Mouse (Mus musculus): ENCODE results near the gene Epb41l4b. TPM values are rescaled to one million over a fixed set of nuclear protein-coding genes. Genes with fewer than 3 reads are reported as not detected.

Gene Epb41l4b
- polyA plus RNA-seq, 1 experiment from 2014 or later, result 3.6 TPM

DNA sequence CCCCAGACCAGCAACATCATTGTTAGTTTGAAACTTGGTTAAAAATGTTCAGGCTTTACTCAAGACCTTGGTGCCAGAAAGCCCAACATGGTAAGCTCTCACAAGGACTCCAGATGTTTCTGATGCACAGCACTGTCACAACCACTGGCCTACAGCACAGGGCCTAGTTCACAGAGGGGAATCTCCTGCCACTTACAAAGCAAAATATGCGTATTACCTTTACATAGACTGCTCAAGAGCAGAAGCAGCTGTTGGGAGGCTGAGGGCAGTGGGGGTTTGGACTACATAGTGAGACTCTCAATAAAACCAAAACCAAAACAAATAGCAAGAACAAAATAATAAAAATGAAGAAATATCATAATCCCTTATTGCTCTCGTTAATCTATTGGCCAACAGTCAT is 141.8 kb downstream of the Epb41l4b start:
- peaks cover 15% of the 10 kb centered on the region for H3K4me1 ChIP-seq
- no peaks in the 10 kb centered on the region for H3K27me3 ChIP-seq
- WGBS, result 87% methylated on average over 2 of the region's 2 CpGs
- no peak for ATAC-seq (ENCODE audit: insufficient number of reproducible peaks, low FRiP score, low TSS enrichment, low read depth)
- H3K4me3 ChIP-seq, result no peak overlapping the region
- H3K4me2 ChIP-seq, result no peak overlapping the region
- no peak overlapping the region for H3K27ac ChIP-seq
- H3K9ac ChIP-seq, result no peak overlapping the region
- no peaks in the 10 kb centered on the region for H3K9me3 ChIP-seq
- no peaks in the 10 kb centered on the region for H3K36me3 ChIP-seq

GRCm38 (mm10) chr4:56993331-56993730 is 149.9 kb downstream of the Epb41l4b start:
- H3K4me2 ChIP-seq, result no peak overlapping the region
- no peaks in the 10 kb centered on the region for H3K36me3 ChIP-seq
- ATAC-seq (ENCODE audit: insufficient number of reproducible peaks, low FRiP score, low TSS enrichment, low read depth), result no peak
- no peak overlapping the region for H3K27ac ChIP-seq
- WGBS, result 73% methylated on average over 7 of the region's 7 CpGs
- no peak overlapping the region for H3K4me3 ChIP-seq
- H3K27me3 ChIP-seq, result peaks cover 32% of the 10 kb centered on the region
- H3K9me3 ChIP-seq, result no peaks in the 10 kb centered on the region
- no peak overlapping the region for H3K9ac ChIP-seq
- peaks cover 9% of the 10 kb centered on the region for H3K4me1 ChIP-seq

DNA sequence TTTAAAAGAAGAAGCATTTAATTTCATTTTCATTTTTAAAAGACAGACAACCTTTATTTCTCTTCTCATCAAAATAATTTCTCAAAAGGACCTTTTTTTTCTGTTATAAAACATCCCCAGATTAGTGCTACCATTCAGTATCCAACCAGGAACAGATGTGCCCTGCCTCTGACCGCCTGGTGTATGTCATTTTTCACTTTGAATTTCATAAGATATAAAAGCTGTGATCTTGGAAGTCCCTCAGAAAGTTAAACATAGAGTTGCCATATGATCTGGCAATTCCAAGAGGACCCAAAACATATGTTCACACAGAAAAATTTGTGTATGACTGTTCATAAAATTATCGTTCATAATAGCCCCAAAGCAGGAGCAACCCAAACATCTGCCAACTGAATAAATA is 151.3 kb downstream of the Epb41l4b start:
- no peak overlapping the region for H3K4me3 ChIP-seq
- no peak overlapping the region for H3K27ac ChIP-seq
- H3K9ac ChIP-seq, result no peak overlapping the region
- no peaks in the 10 kb centered on the region for H3K36me3 ChIP-seq
- no peaks in the 10 kb centered on the region for H3K9me3 ChIP-seq
- no peak overlapping the region for H3K4me2 ChIP-seq
- peaks cover 32% of the 10 kb centered on the region for H3K27me3 ChIP-seq
- WGBS, result 59% methylated on average over 2 of the region's 2 CpGs
- ATAC-seq (ENCODE audit: insufficient number of reproducible peaks, low FRiP score, low TSS enrichment, low read depth), result no peak
- H3K4me1 ChIP-seq, result peaks cover 9% of the 10 kb centered on the region

- H3K4me2 ChIP-seq, result peak within 1 kb of the TSS; percentile 97
- no peak for ATAC-seq (ENCODE audit: insufficient number of reproducible peaks, low FRiP score, low TSS enrichment, low read depth)
- peak within 1 kb of the TSS; percentile 63 for H3K4me3 ChIP-seq
- WGBS, result under 1% methylated on average over 40 of the region's 44 CpGs
- no peak within 1 kb of the TSS for H3K27ac ChIP-seq
- H3K9ac ChIP-seq, result peak within 1 kb of the TSS; percentile 48
- no peaks in the 10 kb centered on the region for H3K36me3 ChIP-seq
- H3K27me3 ChIP-seq, result peaks cover 32% of the 10 kb centered on the region
- no peaks in the 10 kb centered on the region for H3K9me3 ChIP-seq
- H3K4me1 ChIP-seq, result peaks cover 9% of the 10 kb centered on the region
These were observed 153.0 kb downstream of the Epb41l4b start, which contains the start of gene Frrs1l for GRCm38 (mm10) chr4:56990215-56990584. Frrs1l (minus strand) TSS chr4:56990391.

GRCm38 (mm10) chr4:56989431-56990214 is 153.6 kb downstream of the Epb41l4b start:
- no peak for ATAC-seq (ENCODE audit: insufficient number of reproducible peaks, low FRiP score, low TSS enrichment, low read depth)
- WGBS, result 4% methylated on average over 36 of the region's 45 CpGs
- Histone ChIP-seq H3K4me2 (peak overlapping the region; percentile 97), H3K36me3 (no peaks in the 10 kb centered on the region), H3K27ac (no peak overlapping the region), H3K4me3 (peak overlapping the region; percentile 63), H3K9ac (peak overlapping the region; percentile 48), H3K9me3 (no peaks in the 10 kb centered on the region), H3K27me3 (peaks cover 32% of the 10 kb centered on the region), H3K4me1 (peaks cover 9% of the 10 kb centered on the region)

DNA sequence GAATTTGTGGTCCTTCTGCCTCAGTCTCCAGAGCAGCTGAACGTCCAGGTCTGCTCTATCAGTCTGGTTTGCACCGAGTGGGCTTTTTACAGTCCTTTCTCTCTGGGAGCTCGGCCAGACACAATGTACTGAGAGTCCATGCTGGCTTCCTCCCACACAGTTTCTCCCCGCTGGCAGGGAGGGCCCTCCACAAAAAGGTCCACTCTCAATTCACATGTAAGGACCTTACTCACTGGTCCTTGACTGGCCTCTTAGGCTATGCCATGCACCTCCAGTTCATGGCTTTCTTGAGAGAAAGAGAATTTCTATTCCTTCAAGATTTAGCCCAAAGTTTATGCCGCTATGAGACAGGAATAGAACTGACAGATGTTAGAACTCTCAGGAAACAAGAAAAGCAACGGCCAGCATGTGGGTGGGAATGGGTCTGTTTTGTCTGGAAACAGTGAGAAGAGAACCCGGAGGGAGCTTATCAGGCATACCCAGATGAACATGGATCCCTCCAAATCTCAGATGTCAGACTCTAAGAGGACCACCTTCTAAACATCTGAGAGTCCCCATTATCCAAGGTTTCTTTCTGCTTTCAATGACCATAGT is 177.6 kb downstream of the Epb41l4b start:
- ATAC-seq (ENCODE audit: insufficient number of reproducible peaks, low FRiP score, low TSS enrichment, low read depth), result no peak
- 68% methylated on average over 7 of the region's 7 CpGs for WGBS
- no peaks in the 10 kb centered on the region for H3K36me3 ChIP-seq
- no peaks in the 10 kb centered on the region for H3K27me3 ChIP-seq
- no peaks in the 10 kb centered on the region for H3K9me3 ChIP-seq
- no peak overlapping the region for H3K9ac ChIP-seq
- no peak overlapping the region for H3K4me2 ChIP-seq
- H3K4me3 ChIP-seq, result no peak overlapping the region
- H3K27ac ChIP-seq, result no peak overlapping the region
- H3K4me1 ChIP-seq, result no peaks in the 10 kb centered on the region

DNA sequence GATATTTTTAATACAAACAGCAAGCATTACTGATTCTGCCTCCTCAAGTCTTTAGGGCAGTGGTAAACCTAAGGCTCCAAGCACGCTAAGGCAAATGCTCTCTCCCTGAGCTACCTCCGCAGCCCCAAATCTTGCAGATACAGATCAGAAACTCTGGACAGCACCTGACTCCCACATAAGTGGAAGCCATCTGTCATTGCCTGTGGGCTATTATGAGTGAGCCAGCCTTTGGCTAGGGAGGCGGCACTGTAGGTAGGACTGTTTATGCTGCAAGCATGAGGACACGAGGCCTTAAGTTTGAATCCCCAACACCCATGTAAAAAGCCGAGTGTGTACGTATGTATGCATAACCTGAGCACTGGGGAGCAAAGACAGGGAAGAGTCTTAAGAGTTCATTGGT is 179.6 kb downstream of the Epb41l4b start:
- WGBS, result 82% methylated on average over 6 of the region's 6 CpGs
- Histone ChIP-seq H3K4me2 (no peak overlapping the region), H3K9me3 (no peaks in the 10 kb centered on the region)

DNA sequence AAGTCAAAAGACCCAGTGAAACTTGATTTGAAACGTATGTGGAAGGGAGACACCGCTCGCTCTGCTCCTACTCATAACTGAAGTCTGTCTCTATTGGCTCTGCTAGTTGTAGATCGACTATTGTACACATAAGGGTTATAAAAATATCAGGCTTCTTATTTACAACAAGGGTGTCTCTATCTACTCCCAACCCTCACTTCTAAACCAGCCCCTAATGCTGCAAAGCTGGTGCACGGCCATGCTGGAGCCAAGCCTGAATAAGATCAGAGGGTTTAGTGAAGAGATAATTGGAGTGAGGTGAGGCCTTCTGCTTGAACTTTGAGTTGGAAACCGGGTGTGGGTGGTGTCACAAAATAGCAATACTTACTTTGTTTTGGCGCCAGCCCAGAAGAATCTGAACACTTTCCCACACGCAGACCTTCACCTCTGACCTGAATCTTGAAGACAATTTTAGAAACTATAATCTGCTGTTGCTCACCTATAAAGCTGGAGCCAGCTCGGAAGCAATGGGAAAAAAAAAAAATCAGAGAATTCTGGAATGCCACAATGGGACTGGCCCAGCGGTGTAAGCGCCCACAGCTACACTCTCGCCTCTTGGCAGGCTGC is 181.8 kb downstream of the Epb41l4b start:
- Histone ChIP-seq H3K36me3 (no peaks in the 10 kb centered on the region), H3K9ac (no peak overlapping the region), H3K27me3 (no peaks in the 10 kb centered on the region), H3K4me2 (no peak overlapping the region), H3K4me3 (no peak overlapping the region), H3K27ac (no peak overlapping the region), H3K9me3 (no peaks in the 10 kb centered on the region), H3K4me1 (no peaks in the 10 kb centered on the region)
- no peak for ATAC-seq (ENCODE audit: insufficient number of reproducible peaks, low FRiP score, low TSS enrichment, low read depth)
- 68% methylated on average over 12 of the region's 12 CpGs for WGBS

More for the DNA sequence above, 179.6 kb downstream of the Epb41l4b start:
- H3K4me1 ChIP-seq, result no peaks in the 10 kb centered on the region
- ATAC-seq (ENCODE audit: insufficient number of reproducible peaks, low FRiP score, low TSS enrichment, low read depth), result no peak
- no peak overlapping the region for H3K9ac ChIP-seq
- H3K27me3 ChIP-seq, result no peaks in the 10 kb centered on the region
- H3K27ac ChIP-seq, result no peak overlapping the region
- no peaks in the 10 kb centered on the region for H3K36me3 ChIP-seq
- H3K4me3 ChIP-seq, result no peak overlapping the region

DNA sequence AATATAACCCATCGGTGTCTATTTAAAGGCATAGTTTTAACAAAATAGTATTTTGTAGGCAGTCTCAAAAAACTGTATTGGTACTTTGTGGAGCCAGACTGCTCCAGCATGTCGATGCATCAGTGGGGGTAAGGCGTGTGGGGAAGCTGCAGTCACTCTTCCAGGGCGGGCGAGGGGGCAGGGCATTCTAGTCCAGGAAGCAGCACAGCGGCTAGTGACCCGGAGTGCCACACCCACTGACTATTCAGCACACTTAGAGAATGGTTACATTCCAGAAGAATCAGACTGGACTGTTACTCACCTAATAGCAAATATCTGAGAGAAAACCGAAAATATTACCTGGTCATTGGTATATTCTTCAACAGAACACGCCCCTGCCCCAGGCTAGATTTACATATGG is 185.7 kb downstream of the Epb41l4b start:
- no peak overlapping the region for H3K27ac ChIP-seq
- no peak overlapping the region for H3K9ac ChIP-seq
- no peaks in the 10 kb centered on the region for H3K36me3 ChIP-seq
- no peaks in the 10 kb centered on the region for H3K27me3 ChIP-seq
- 62% methylated on average over 9 of the region's 9 CpGs for WGBS
- H3K9me3 ChIP-seq, result no peaks in the 10 kb centered on the region
- ATAC-seq (ENCODE audit: insufficient number of reproducible peaks, low FRiP score, low TSS enrichment, low read depth), result no peak
- no peak overlapping the region for H3K4me3 ChIP-seq
- no peak overlapping the region for H3K4me2 ChIP-seq
- H3K4me1 ChIP-seq, result no peaks in the 10 kb centered on the region

DNA sequence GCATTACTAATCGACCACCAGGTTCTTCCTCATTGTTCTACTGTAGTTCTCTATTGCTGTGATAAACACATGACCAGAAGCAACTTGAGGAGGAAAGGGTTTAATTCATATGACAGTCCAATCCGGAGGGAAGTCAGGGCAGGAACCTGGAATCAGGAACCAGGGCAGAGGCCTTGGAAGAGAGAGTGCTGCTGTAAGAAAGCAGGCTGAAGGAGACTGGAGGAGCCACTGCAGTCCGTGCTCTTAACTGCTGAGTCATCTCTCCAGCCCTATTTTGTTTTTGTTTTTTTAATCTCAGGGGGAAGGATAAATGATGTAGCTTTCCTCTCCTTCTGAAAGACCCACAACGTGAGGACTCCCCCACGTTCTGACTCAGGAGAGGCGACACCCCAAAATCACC is 190.0 kb downstream of the Epb41l4b start:
- ATAC-seq (ENCODE audit: insufficient number of reproducible peaks, low FRiP score, low TSS enrichment, low read depth), result no peak
- Histone ChIP-seq H3K27me3 (no peaks in the 10 kb centered on the region), H3K27ac (no peak overlapping the region), H3K4me2 (no peak overlapping the region), H3K9me3 (no peaks in the 10 kb centered on the region), H3K4me1 (no peaks in the 10 kb centered on the region), H3K36me3 (no peaks in the 10 kb centered on the region), H3K9ac (no peak overlapping the region), H3K4me3 (no peak overlapping the region)
- WGBS, result 65% methylated on average over 6 of the region's 6 CpGs

GRCm38 (mm10) chr4:56951701-56952100 is 191.5 kb downstream of the Epb41l4b start:
- no peak overlapping the region for H3K27ac ChIP-seq
- no peaks in the 10 kb centered on the region for H3K36me3 ChIP-seq
- WGBS, result 91% methylated on average over 3 of the region's 3 CpGs
- no peaks in the 10 kb centered on the region for H3K9me3 ChIP-seq
- no peaks in the 10 kb centered on the region for H3K27me3 ChIP-seq
- ATAC-seq (ENCODE audit: insufficient number of reproducible peaks, low FRiP score, low TSS enrichment, low read depth), result no peak
- no peak overlapping the region for H3K9ac ChIP-seq
- H3K4me1 ChIP-seq, result no peaks in the 10 kb centered on the region; the same call in 1 of the 2 replicates
- H3K4me2 ChIP-seq, result no peak overlapping the region
- H3K4me3 ChIP-seq, result no peak overlapping the region

DNA sequence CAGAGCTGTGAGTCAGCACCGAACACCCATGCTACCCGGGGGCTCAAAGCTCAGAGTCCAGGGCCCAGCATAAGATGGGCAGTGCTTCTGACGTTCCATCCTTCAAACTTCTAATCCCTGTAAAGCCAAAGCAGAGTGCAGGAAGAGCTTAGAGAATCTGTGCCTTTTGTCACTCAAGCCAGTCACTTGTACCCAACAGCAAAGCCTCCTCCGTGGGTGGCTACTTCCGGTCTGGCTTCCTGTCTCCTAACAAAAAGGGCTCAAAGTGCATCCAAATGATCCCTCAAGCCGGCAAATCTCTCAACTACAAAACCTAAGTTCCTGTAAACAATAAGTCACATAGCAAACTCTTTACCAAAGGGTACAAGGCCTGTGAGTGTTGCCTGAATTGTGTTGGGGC is 193.7 kb downstream of the Epb41l4b start:
- Histone ChIP-seq H3K4me2 (no peak overlapping the region), H3K27ac (no peak overlapping the region), H3K9me3 (no peaks in the 10 kb centered on the region), H3K9ac (no peak overlapping the region), H3K4me3 (no peak overlapping the region), H3K27me3 (no peaks in the 10 kb centered on the region), H3K36me3 (no peaks in the 10 kb centered on the region), H3K4me1 (peaks cover 13% of the 10 kb centered on the region)
- no peak for ATAC-seq (ENCODE audit: insufficient number of reproducible peaks, low FRiP score, low TSS enrichment, low read depth)
- 71% methylated on average over 6 of the region's 6 CpGs for WGBS
